Mouse (Mus musculus) heart, embryonic 13.5 days (tissue): ENCODE measurements around the gene Ptprk. TPM values are rescaled to one million over a fixed set of nuclear protein-coding genes. Genes with fewer than 3 reads are reported as not detected.

ENCODE experiments used
- ATAC-seq: fragments of 200-750 bp; cut with Nextera tagmentation; 2 replicates; pipeline ENCODE4 v1.8.0; 2017; ENCODE audit warnings: moderate TSS enrichment; ENCODE audit not compliant: insufficient number of reproducible peaks, low FRiP score, low TSS enrichment; ENCODE audit errors: extremely low read depth
- H3K27ac ChIP-seq: fragments of 300-500 bp; sonication (generic); replicated peaks from 2 replicates; pipeline ENCODE4 v1.5.1; 2015; ENCODE audit warnings: moderate library complexity, mild to moderate bottlenecking, inconsistent platforms
- H3K27me3 ChIP-seq: fragments of 300-500 bp; sonication (generic); replicated peaks from 2 replicates; pipeline ENCODE4 v1.6.1; 2015; ENCODE audit warnings: mild to moderate bottlenecking, inconsistent platforms
- H3K36me3 ChIP-seq: fragments of 300-500 bp; sonication (generic); 2 replicates; pipeline ENCODE4 v1.6.1; 2015; ENCODE audit warnings: mild to moderate bottlenecking, inconsistent platforms
- H3K4me1 ChIP-seq: fragments of 300-500 bp; sonication (generic); 2 replicates; pipeline ENCODE4 v1.6.1; 2015; ENCODE audit warnings: inconsistent platforms
- H3K4me2 ChIP-seq: fragments of 300-500 bp; sonication (generic); 2 replicates; pipeline ENCODE4 v1.6.1; 2015; ENCODE audit warnings: inconsistent platforms, mild to moderate bottlenecking, moderate library complexity
- H3K4me3 ChIP-seq: fragments of 300-500 bp; sonication (generic); 2 replicates; pipeline ENCODE4 v1.5.1; 2015; ENCODE audit warnings: moderate library complexity, mild to moderate bottlenecking, inconsistent platforms
- H3K9ac ChIP-seq: fragments of 300-500 bp; sonication (generic); 2 replicates; pipeline ENCODE4 v1.6.1; 2015; ENCODE audit warnings: inconsistent platforms, mild to moderate bottlenecking, moderate library complexity
- H3K9me3 ChIP-seq: fragments of 300-500 bp; sonication (generic); 2 replicates; pipeline ENCODE4 v1.6.1; 2016; ENCODE audit warnings: inconsistent platforms
- WGBS: fragments of 180-500 bp; shearing (Covaris S2); methylation state at CpG from one replicate; pipeline ENCODE4 v1.1.7; 2015; ENCODE audit warnings: mixed read lengths; 5-methylcytosine and 5-hydroxymethylcytosine counted together
- polyA plus RNA-seq: library from polyadenylated mRNA; unstranded; fragments of >200 nt; fragmentation: Nextera tagmentation; extraction: Ambion mirVana; gene quantifications from 2 replicates; pipeline ENCODE4 v1.2.1, GENCODE M21; 2015

Gene Ptprk
- polyA plus RNA-seq, 1 experiment from 2014 or later: 31.3 TPM

- WGBS: 83% methylated on average over 4 of the region's 4 CpGs
- H3K4me2 ChIP-seq: no peak overlapping the region
- H3K4me3 ChIP-seq: no peak overlapping the region
- H3K27me3 ChIP-seq: no peaks in the 10 kb centered on the region
- H3K9me3 ChIP-seq: no peaks in the 10 kb centered on the region
- no peaks in the 10 kb centered on the region for H3K36me3 ChIP-seq
- H3K27ac ChIP-seq: no peak overlapping the region
- no peak for ATAC-seq
- H3K9ac ChIP-seq: no peak overlapping the region
- H3K4me1 ChIP-seq: peaks cover 30% of the 10 kb centered on the region
Measured at GRCm38 (mm10) chr10:28159716-28160115, 85.1 kb downstream of the Ptprk start.

GRCm38 (mm10) chr10:28161306-28161705, 86.7 kb downstream of the Ptprk start:
- no peaks in the 10 kb centered on the region for H3K27me3 ChIP-seq
- no peak overlapping the region for H3K27ac ChIP-seq
- H3K9me3 ChIP-seq: no peaks in the 10 kb centered on the region
- peaks cover 33% of the 10 kb centered on the region for H3K4me1 ChIP-seq
- H3K4me2 ChIP-seq: no peak overlapping the region
- ATAC-seq: no peak
- H3K4me3 ChIP-seq: no peak overlapping the region
- H3K36me3 ChIP-seq: no peaks in the 10 kb centered on the region
- H3K9ac ChIP-seq: no peak overlapping the region

- H3K4me2 ChIP-seq: no peak overlapping the region
- no peaks in the 10 kb centered on the region for H3K9me3 ChIP-seq
- peaks cover 45% of the 10 kb centered on the region for H3K4me1 ChIP-seq
- H3K27me3 ChIP-seq: no peaks in the 10 kb centered on the region
- no peak overlapping the region for H3K4me3 ChIP-seq
- no peaks in the 10 kb centered on the region for H3K36me3 ChIP-seq
- H3K27ac ChIP-seq: peak overlapping the region; percentile 30; the same call in 1 of the 2 replicates
- no peak for ATAC-seq
- H3K9ac ChIP-seq: no peak overlapping the region
Measured at GRCm38 (mm10) chr10:28164250-28164649, 89.6 kb downstream of the Ptprk start.

- Histone ChIP-seq H3K4me3 (no peak overlapping the region), H3K27ac (peak overlapping the region; percentile 30; the same call in 1 of the 2 replicates), H3K4me1 (peaks cover 44% of the 10 kb centered on the region), H3K36me3 (no peaks in the 10 kb centered on the region), H3K9ac (no peak overlapping the region), H3K4me2 (no peak overlapping the region), H3K9me3 (no peaks in the 10 kb centered on the region), H3K27me3 (no peaks in the 10 kb centered on the region)
- ATAC-seq: no peak
Measured at GRCm38 (mm10) chr10:28164746-28165145, 90.1 kb downstream of the Ptprk start.

- no peaks in the 10 kb centered on the region for H3K27me3 ChIP-seq
- H3K4me3 ChIP-seq: no peak overlapping the region
- H3K27ac ChIP-seq: no peak overlapping the region
- no peaks in the 10 kb centered on the region for H3K36me3 ChIP-seq
- WGBS: 66% methylated on average over 1 of the region's 1 CpGs
- H3K9me3 ChIP-seq: no peaks in the 10 kb centered on the region
- no peak overlapping the region for H3K9ac ChIP-seq
- H3K4me2 ChIP-seq: no peak overlapping the region
- ATAC-seq: no peak
- peaks cover 40% of the 10 kb centered on the region for H3K4me1 ChIP-seq
Measured at GRCm38 (mm10) chr10:28166610-28167009, 92.0 kb downstream of the Ptprk start.

GRCm38 (mm10) chr10:28167097-28167496, 92.5 kb downstream of the Ptprk start:
- H3K9me3 ChIP-seq: no peaks in the 10 kb centered on the region
- no peaks in the 10 kb centered on the region for H3K27me3 ChIP-seq
- 53% methylated on average over 2 of the region's 2 CpGs for WGBS
- no peak overlapping the region for H3K27ac ChIP-seq
- no peak overlapping the region for H3K4me3 ChIP-seq
- no peak for ATAC-seq
- H3K36me3 ChIP-seq: no peaks in the 10 kb centered on the region
- no peak overlapping the region for H3K4me2 ChIP-seq
- H3K9ac ChIP-seq: no peak overlapping the region
- peaks cover 40% of the 10 kb centered on the region for H3K4me1 ChIP-seq

- ATAC-seq: no peak
- Histone ChIP-seq H3K27ac (no peak overlapping the region), H3K27me3 (no peaks in the 10 kb centered on the region), H3K4me2 (no peak overlapping the region), H3K36me3 (no peaks in the 10 kb centered on the region), H3K4me3 (no peak overlapping the region), H3K9ac (no peak overlapping the region), H3K9me3 (no peaks in the 10 kb centered on the region), H3K4me1 (peaks cover 17% of the 10 kb centered on the region)
- WGBS: 66% methylated on average over 1 of the region's 1 CpGs
Measured at GRCm38 (mm10) chr10:28171196-28171595, 96.6 kb downstream of the Ptprk start.

GRCm38 (mm10) chr10:28178876-28179275, 104.3 kb downstream of the Ptprk start:
- H3K27ac ChIP-seq: peak overlapping the region; percentile 24; the same call in 1 of the 2 replicates
- H3K9me3 ChIP-seq: no peaks in the 10 kb centered on the region
- H3K4me3 ChIP-seq: no peak overlapping the region
- H3K27me3 ChIP-seq: no peaks in the 10 kb centered on the region
- H3K9ac ChIP-seq: no peak overlapping the region
- peaks cover 11% of the 10 kb centered on the region for H3K4me1 ChIP-seq
- 54% methylated on average over 4 of the region's 4 CpGs for WGBS
- H3K4me2 ChIP-seq: no peak overlapping the region
- no peak for ATAC-seq
- H3K36me3 ChIP-seq: no peaks in the 10 kb centered on the region

GRCm38 (mm10) chr10:28182081-28182480, 107.5 kb downstream of the Ptprk start:
- Histone ChIP-seq H3K4me3 (no peak overlapping the region), H3K9ac (no peak overlapping the region), H3K27ac (no peak overlapping the region), H3K9me3 (no peaks in the 10 kb centered on the region), H3K36me3 (no peaks in the 10 kb centered on the region), H3K4me1 (peaks cover 29% of the 10 kb centered on the region), H3K27me3 (no peaks in the 10 kb centered on the region), H3K4me2 (no peak overlapping the region)
- 87% methylated on average over 3 of the region's 3 CpGs for WGBS
- ATAC-seq: no peak

GRCm38 (mm10) chr10:28184675-28185074, 110.1 kb downstream of the Ptprk start:
- Histone ChIP-seq H3K36me3 (no peaks in the 10 kb centered on the region), H3K27me3 (no peaks in the 10 kb centered on the region), H3K9me3 (no peaks in the 10 kb centered on the region), H3K9ac (no peak overlapping the region), H3K27ac (no peak overlapping the region), H3K4me3 (no peak overlapping the region), H3K4me2 (no peak overlapping the region), H3K4me1 (peaks cover 18% of the 10 kb centered on the region)
- no peak for ATAC-seq
- WGBS: 66% methylated on average over 6 of the region's 6 CpGs

- 23% methylated on average over 4 of the region's 4 CpGs for WGBS
- no peak for ATAC-seq
- H3K4me2 ChIP-seq: no peak overlapping the region
- H3K27me3 ChIP-seq: no peaks in the 10 kb centered on the region
- no peaks in the 10 kb centered on the region for H3K36me3 ChIP-seq
- peaks cover 18% of the 10 kb centered on the region for H3K4me1 ChIP-seq
- H3K9me3 ChIP-seq: no peaks in the 10 kb centered on the region
- H3K4me3 ChIP-seq: no peak overlapping the region
- H3K27ac ChIP-seq: no peak overlapping the region
- no peak overlapping the region for H3K9ac ChIP-seq
Measured at GRCm38 (mm10) chr10:28185326-28185725, 110.7 kb downstream of the Ptprk start.

GRCm38 (mm10) chr10:28186018-28186800, 111.6 kb downstream of the Ptprk start:
- 37% methylated on average over 4 of the region's 4 CpGs for WGBS

More at GRCm38 (mm10) chr10:28186018-28186800, 111.6 kb downstream of the Ptprk start:
- Histone ChIP-seq H3K4me2 (no peak overlapping the region), H3K36me3 (no peaks in the 10 kb centered on the region), H3K9ac (no peak overlapping the region), H3K27me3 (no peaks in the 10 kb centered on the region), H3K27ac (no peak overlapping the region), H3K9me3 (no peaks in the 10 kb centered on the region), H3K4me1 (peaks cover 18% of the 10 kb centered on the region), H3K4me3 (no peak overlapping the region)
- no peak for ATAC-seq
